Mouse (Mus musculus): ENCODE measurements around the gene Neu3. TPM values are rescaled to one million over a fixed set of nuclear protein-coding genes. Genes with fewer than 3 reads are reported as not detected.

Gene Neu3
- polyA plus RNA-seq (2016; fragmentation: Nextera tagmentation; extraction: Ambion mirVana): 2.1 and 2.2 TPM in 2 replicates

DNA sequence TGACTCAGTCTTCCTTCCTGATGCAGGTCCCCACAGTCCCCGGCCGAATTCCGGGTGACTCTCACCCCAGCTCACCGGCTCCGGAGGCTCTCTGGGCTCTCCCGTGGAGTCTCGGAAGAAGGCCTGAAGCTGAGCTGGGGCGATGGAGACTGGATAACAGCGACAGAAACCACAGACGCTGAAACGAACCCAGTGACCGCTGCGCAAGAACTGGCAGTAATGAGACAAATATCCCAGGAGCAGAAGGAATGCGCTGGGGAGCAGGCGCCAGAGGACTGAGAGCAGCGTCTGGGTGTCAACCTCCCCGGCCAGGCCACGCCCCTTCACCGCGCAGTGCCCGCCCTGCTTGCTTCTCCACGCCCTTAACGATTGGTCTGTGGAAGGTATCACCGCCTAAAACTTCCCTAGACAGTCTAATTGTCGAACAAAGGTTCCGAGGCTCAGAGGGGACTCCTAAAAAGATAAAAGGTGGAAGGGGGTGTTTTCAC, at the start of gene Neu3:
Gene Neu3, minus strand, starts transcription at position 335 of the 488 bp plus-strand sequence.
- under 1% methylated on average over 26 of the region's 26 CpGs for WGBS
- Histone ChIP-seq H3K36me3 (replicated peaks) (no peaks in the 10 kb centered on the region), H3K27me3 (ENCODE audit: poor library complexity, severe bottlenecking) (no peaks in the 10 kb centered on the region), H3K9me3 (no peaks in the 10 kb centered on the region), H3K4me3 (peak within 1 kb of the TSS; percentile 63), H3K27ac (peak within 1 kb of the TSS; percentile 83), H3K4me1 (peaks cover 14% of the 10 kb centered on the region)
- peak; percentile 87 for DNase-seq (ENCODE audit: extremely low spot score, low spot score)

DNA sequence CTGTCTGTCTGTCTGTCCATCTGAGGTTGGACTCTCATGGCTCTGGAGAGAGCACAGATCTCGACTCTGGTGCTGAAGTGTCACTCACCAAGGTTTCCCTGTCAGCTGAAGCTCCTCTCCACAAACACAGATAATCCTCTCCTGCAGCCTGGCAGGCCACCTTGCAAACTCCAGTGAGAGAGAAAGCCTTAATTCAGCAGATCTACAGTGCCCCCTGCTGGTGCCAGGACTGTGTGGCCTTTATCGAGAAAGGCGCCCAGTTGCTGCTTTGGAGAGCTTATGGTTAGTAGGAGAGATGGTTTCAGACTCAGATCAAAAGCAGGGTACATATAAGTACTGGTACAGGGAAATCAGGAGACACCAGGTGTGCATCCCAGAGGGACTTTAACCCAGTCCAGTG, 48.1 kb upstream of the Neu3 start:
- H3K9me3 ChIP-seq: no peaks in the 10 kb centered on the region
- no peak overlapping the region for H3K4me3 ChIP-seq
- H3K4me1 ChIP-seq: 0 out of 2 replicates have a peak, but pooled peaks cover 5% of the 10 kb centered on the region
- H3K36me3 ChIP-seq (replicated peaks): no peaks in the 10 kb centered on the region
- peak; percentile 81 for DNase-seq (ENCODE audit: extremely low spot score, low spot score)
- H3K27ac ChIP-seq: no peak overlapping the region
- WGBS: 2% methylated on average over 3 of the region's 3 CpGs
- no peaks in the 10 kb centered on the region; the same call in 1 of the 2 replicates for H3K27me3 ChIP-seq (ENCODE audit: poor library complexity, severe bottlenecking)

DNA sequence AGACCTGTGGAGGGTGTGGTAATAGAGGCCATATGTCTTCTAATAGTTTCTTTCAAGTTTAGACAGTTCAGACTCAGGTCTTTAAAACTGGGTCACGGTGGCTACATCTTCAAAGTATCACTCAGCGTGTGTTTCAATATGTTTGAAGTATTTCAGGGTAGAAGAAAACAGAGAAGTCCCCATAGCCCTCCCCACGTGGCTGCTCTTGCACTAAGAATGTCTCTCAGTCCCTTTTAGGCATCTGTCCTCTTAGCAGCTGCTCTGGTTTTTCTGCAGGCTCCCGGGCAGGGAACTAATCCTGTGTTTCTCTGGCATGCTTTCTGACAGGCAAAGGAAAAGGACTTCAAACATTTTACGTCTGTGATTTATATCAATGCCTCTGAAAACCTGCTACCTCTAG, 47.7 kb upstream of the Neu3 start:
- H3K27me3 ChIP-seq (ENCODE audit: poor library complexity, severe bottlenecking): no peaks in the 10 kb centered on the region; the same call in 1 of the 2 replicates
- H3K27ac ChIP-seq: no peak overlapping the region
- no peaks in the 10 kb centered on the region for H3K36me3 ChIP-seq (replicated peaks)
- no peak for DNase-seq (ENCODE audit: extremely low spot score, low spot score)
- H3K4me3 ChIP-seq: no peak overlapping the region
- WGBS: 47% methylated on average over 5 of the region's 5 CpGs
- H3K4me1 ChIP-seq: 0 out of 2 replicates have a peak, but pooled peaks cover 5% of the 10 kb centered on the region
- H3K9me3 ChIP-seq: no peaks in the 10 kb centered on the region

DNA sequence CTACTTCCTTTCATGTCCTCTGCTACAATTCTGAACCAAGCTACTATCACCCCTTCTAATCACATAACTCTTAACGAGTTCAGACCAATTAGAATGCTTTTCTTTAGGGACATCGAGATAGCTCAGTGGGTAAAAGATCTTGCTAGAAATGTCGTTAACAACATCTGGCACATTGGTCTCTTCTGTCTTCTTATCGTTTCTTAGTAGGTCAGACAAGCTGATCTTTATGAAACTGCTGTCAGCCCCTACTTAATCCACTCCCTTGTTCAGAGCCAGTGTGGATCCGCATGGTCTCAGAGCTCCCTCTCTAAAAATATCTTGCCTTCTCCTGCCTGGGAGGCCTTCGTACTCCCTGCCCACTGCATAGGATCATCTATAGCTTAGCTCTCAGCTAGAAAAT, 45.7 kb upstream of the Neu3 start:
- Histone ChIP-seq H3K36me3 (replicated peaks) (no peaks in the 10 kb centered on the region), H3K4me1 (0 out of 2 replicates have a peak, but pooled peaks cover 5% of the 10 kb centered on the region), H3K9me3 (no peaks in the 10 kb centered on the region), H3K27me3 (ENCODE audit: poor library complexity, severe bottlenecking) (no peaks in the 10 kb centered on the region; the same call in 1 of the 2 replicates), H3K27ac (no peak overlapping the region), H3K4me3 (no peak overlapping the region)
- no peak for DNase-seq (ENCODE audit: extremely low spot score, low spot score)
- WGBS: 66% methylated on average over 6 of the region's 6 CpGs

DNA sequence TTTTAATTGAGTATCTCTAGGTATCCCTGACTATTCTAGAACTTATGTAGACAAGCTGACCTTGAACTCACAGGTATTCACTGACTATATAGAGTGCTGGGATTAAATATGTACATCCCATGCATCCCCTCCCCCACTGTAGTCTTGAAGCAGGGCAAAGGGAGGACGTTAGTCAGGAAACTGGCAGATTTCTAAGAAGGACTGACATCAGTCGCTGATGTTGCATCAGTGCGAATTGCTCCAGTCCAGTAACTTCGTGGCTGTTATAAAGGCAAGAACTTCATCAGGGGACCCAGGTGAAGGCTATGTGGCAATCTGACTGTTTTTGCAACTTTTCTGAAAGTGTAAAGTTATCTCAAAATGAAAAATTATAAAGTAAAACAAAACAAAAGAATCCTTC, 41.1 kb upstream of the Neu3 start:
- WGBS: 70% methylated on average over 4 of the region's 4 CpGs

DNA sequence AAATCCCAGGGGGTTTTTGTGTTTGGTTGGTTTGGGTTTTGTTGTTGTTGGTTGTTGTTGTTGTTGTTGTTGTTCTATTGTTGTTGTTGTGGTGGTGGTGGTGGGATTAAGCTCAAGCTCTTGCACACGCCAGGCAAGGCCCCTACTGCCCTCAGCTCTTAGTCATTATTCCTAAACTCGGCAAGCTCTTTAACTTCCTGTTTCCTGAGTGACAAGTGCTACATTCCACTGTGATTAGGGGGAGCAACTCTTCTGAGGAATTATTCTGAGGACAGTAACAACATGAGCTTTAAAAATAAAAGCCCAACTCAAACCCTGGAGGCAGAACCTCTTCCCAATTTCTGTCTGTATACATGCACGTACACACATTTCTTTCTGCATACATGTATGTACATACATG, 37.0 kb upstream of the Neu3 start:
- no peaks in the 10 kb centered on the region for H3K36me3 ChIP-seq (replicated peaks)
- peak overlapping the region; percentile 81 for H3K27ac ChIP-seq
- H3K4me3 ChIP-seq: no peak overlapping the region
- H3K27me3 ChIP-seq (ENCODE audit: poor library complexity, severe bottlenecking): no peaks in the 10 kb centered on the region
- H3K4me1 ChIP-seq: peaks cover 34% of the 10 kb centered on the region
- no peak for DNase-seq (ENCODE audit: extremely low spot score, low spot score)
- 46% methylated on average over 3 of the region's 3 CpGs for WGBS
- H3K9me3 ChIP-seq: no peaks in the 10 kb centered on the region

More for the DNA sequence above, 41.1 kb upstream of the Neu3 start:
- Histone ChIP-seq H3K36me3 (replicated peaks) (no peaks in the 10 kb centered on the region), H3K9me3 (no peaks in the 10 kb centered on the region), H3K27ac (no peak overlapping the region), H3K27me3 (ENCODE audit: poor library complexity, severe bottlenecking) (no peaks in the 10 kb centered on the region), H3K4me3 (no peak overlapping the region), H3K4me1 (peaks cover 24% of the 10 kb centered on the region)
- no peak for DNase-seq (ENCODE audit: extremely low spot score, low spot score)

DNA sequence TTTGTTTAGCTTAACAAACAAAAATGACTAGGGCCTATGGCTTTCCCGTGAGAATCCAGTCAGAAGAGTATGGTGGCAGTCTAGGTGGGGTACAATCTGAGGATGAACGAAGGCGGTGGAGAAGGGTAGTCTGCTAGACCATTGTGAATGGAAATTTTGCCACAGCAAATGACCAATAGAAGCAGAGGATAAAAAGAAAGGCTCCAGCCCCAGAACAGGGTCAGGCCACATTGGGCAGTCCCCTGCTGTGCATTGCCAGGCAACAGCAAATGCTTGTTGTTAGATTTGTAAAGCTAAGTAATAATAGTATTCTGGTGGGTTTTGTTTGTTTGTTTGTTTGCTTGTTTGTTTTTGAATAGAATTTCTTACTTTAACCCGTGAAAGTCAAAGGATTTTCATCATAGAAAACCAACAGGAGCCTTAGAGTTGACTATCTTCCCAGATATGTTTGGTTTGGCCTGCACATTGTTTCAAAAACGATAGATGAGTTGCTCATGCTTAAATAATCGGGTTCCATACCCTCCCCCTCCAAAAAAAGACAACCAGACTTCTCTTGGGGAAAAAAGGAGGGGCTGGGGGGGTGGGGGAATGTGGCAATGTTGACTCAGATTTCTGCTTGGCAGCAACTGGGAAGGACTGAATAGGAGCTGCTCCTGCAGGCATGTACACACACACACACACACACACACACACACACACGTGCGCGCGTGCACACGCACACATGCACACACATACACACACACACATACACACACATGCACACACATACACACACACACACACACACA, 36.2 kb upstream of the Neu3 start:
- peaks cover 34% of the 10 kb centered on the region for H3K4me1 ChIP-seq
- DNase-seq (ENCODE audit: extremely low spot score, low spot score): peak; percentile 63
- no peaks in the 10 kb centered on the region for H3K27me3 ChIP-seq (ENCODE audit: poor library complexity, severe bottlenecking)
- H3K36me3 ChIP-seq (replicated peaks): no peaks in the 10 kb centered on the region
- no peaks in the 10 kb centered on the region for H3K9me3 ChIP-seq
- WGBS: 47% methylated on average over 11 of the region's 11 CpGs
- H3K27ac ChIP-seq: peak overlapping the region; percentile 81
- H3K4me3 ChIP-seq: no peak overlapping the region

DNA sequence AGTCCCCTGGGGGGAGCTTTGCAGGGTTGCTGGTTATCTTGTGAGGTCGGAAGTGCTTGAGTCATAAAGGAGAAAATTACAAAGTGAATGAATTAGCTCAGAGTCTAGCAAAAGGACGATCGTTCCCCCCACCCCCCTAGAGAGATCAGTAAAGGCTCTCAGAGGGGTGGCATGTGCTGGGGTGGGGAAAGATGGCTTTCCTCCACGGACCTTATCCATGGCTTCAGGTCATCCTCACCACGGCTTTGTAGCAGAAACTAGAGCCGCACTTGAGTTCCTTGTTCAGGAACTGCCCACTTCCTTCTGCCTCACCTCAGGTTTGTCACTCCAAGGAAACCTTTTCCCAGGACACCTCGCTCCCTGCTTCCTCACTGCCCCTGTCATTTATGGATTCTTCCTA, 35.1 kb upstream of the Neu3 start, which contains the start of gene Spcs2:
Gene Spcs2, minus strand, starts transcription at position 101 of the 400 bp plus-strand sequence.
- H3K27me3 ChIP-seq (ENCODE audit: poor library complexity, severe bottlenecking): no peaks in the 10 kb centered on the region
- WGBS: 60% methylated on average over 7 of the region's 7 CpGs
- DNase-seq (ENCODE audit: extremely low spot score, low spot score): no peak
- peak within 1 kb of the TSS; percentile 81 for H3K27ac ChIP-seq
- no peak within 1 kb of the TSS for H3K4me3 ChIP-seq
- no peaks in the 10 kb centered on the region for H3K9me3 ChIP-seq
- H3K4me1 ChIP-seq: peaks cover 38% of the 10 kb centered on the region
- H3K36me3 ChIP-seq (replicated peaks): no peaks in the 10 kb centered on the region

DNA sequence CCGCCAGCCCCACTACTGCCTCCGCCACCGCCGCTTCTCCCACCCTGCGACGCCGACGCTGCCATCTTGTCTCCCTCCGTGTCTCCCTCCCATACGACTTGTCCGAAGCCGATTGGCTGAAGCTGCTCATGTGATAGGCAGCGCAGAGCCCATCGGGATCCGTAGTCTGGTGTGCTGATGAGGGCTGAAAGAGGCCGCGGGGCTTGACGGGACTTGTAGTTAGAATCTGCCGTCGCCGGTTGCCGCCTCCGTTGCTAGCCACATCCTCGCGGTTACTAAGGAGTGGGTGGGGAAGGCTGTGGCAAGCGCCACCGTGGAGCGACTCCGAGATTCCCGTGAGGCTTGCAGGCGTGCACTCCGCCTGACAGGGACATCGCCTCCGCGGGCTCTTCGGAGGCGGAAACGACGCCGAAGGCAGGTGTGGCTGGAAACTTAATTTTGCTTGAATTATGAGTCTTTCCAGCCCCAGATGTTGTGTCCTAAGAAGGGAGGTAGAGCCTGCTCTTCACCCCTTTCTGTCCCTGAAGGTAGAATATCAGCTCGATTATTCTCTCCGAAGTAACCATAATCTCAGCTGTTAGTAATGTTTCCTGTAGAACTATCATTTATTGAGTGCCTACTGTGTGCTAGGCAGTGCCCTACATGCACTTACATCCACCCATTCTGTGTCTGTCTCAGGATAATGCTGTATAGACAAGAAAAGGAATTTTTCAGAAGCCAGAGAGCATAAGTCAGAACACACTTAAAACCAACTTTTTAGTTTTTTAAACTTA, 30.8 kb upstream of the Neu3 start, which contains the start of gene Xrra1:
Gene Xrra1, plus strand, starts transcription at position 304 of the 773 bp plus-strand sequence.
- Histone ChIP-seq H3K36me3 (replicated peaks) (peaks cover 30% of the 10 kb centered on the region), H3K4me3 (peak within 1 kb of the TSS; percentile 81), H3K27ac (peak within 1 kb of the TSS; percentile 95), H3K9me3 (no peaks in the 10 kb centered on the region), H3K27me3 (ENCODE audit: poor library complexity, severe bottlenecking) (no peaks in the 10 kb centered on the region), H3K4me1 (peaks cover 37% of the 10 kb centered on the region)
- peak; percentile 99 for DNase-seq (ENCODE audit: extremely low spot score, low spot score)
- under 1% methylated on average over 42 of the region's 42 CpGs for WGBS

DNA sequence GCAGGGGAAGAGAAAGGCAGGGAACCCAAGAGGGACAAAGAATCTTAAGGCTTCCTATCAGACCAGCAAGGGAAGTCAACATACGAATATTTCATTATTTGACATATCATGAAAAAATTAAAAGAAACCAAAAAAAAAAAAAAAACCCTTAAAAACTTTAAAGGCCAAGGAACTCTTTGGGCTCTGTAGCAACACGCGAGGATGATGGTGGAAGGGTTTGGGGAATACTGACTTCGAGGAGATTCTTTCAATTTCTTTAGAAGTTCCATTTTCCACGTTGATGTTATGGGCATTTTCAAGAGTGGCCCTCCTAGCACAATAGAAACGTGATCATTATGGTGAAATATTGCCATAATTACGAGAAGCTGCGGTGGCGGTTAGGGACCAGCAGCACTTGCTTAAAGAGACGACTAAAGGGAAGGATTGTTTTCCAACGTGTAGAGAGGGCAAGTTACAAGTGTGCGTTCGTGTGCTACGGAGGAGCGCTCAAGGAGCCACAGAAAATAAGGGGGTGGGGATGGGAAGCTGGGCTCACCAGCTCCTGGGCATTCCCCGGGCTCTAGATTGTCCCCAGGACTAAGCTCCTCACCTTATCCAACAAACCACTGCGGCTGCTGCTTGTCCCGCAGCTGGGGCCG, 30.1 kb upstream of the Neu3 start:
- Histone ChIP-seq H3K36me3 (replicated peaks) (peaks cover 37% of the 10 kb centered on the region), H3K27me3 (ENCODE audit: poor library complexity, severe bottlenecking) (no peaks in the 10 kb centered on the region), H3K4me1 (peaks cover 30% of the 10 kb centered on the region), H3K9me3 (no peaks in the 10 kb centered on the region), H3K4me3 (peak overlapping the region; percentile 81), H3K27ac (peak overlapping the region; percentile 95)
- 2% methylated on average over 19 of the region's 19 CpGs for WGBS
- DNase-seq (ENCODE audit: extremely low spot score, low spot score): no peak

DNA sequence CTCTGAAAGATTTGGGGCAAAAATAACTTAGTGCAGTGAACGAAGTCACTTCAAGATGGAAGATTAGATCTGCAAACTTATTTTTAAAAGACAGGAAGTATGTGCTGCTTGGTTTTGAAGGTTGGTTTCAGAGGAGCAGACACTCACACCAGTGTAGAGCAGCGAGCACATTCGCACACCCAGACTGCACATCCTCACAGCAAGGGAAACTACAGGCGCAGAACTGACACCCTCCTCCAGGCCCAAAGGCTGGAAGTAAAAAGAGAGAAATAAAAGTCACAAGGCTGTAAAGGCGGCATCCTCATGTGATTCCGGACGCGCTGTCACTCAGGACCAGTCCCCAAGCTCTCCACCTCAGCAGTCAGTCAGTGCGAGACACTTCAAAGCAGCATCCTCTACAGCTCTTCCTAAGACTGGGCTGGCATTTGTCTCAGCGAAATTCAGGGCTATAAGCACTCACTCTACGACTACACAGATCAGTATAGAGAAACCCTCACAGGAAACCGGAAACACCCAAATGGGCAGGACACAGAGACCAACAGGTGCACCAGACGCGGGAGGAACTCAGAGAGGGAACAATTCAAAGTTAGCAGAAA, 28.1 kb upstream of the Neu3 start:
- Histone ChIP-seq H3K9me3 (no peaks in the 10 kb centered on the region), H3K27ac (no peak overlapping the region), H3K36me3 (replicated peaks) (peaks cover 56% of the 10 kb centered on the region), H3K4me1 (peaks cover 27% of the 10 kb centered on the region), H3K4me3 (no peak overlapping the region), H3K27me3 (ENCODE audit: poor library complexity, severe bottlenecking) (no peaks in the 10 kb centered on the region)
- 95% methylated on average over 14 of the region's 14 CpGs for WGBS
- DNase-seq (ENCODE audit: extremely low spot score, low spot score): no peak

DNA sequence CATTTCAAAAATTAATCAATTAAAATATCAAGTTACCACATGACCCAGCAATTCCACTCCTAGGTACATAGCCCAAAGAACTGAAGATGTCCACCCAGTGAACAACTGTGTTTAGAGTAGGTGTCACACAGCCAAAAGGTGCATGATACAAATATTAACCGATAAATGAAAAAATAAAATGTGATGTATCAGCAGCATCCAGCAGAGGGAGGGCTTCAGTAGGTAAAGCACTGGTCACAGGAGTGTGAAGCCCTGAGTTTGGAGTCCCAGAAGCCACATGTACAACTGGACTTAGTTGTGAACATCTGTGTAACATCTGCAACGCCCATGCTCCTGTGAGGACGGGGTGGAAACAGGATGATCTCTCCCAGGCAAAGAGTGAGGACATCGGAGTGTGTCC, 26.1 kb upstream of the Neu3 start:
- no peaks in the 10 kb centered on the region for H3K9me3 ChIP-seq
- no peaks in the 10 kb centered on the region for H3K27me3 ChIP-seq (ENCODE audit: poor library complexity, severe bottlenecking)
- H3K4me1 ChIP-seq: peaks cover 31% of the 10 kb centered on the region
- no peak for DNase-seq (ENCODE audit: extremely low spot score, low spot score)
- no peak overlapping the region for H3K27ac ChIP-seq
- peaks cover 66% of the 10 kb centered on the region for H3K36me3 ChIP-seq (replicated peaks)
- 93% methylated on average over 4 of the region's 4 CpGs for WGBS
- H3K4me3 ChIP-seq: no peak overlapping the region
